In genomic region chrX:52261991-52262390, GRCm38 (mm10) we compare ENCODE assay signal across 15 mouse cellular contexts.
A peak's percentile ranks its signal among the peaks of the same experiment; 100 is the strongest.
DNase-seq lines count a peak whose midpoint lies in the region; ATAC-seq and TF ChIP-seq lines count a peak whose summit lies in the region.
"Had no signal": no experiment of that assay in that cellular context is flagged by ENCODE, and none has a peak within 500 bp of the region (broad histone marks: within the 10 kb centered on the region; RNA-seq: fewer than 3 reads in every experiment).

No protein-coding gene starts in this region.

- no peak overlapping the region for H3K27ac ChIP-seq in forebrain, postnatal 0 days (ENCODE audit: low read depth, low read length)
- H3K27ac ChIP-seq in forebrain, embryonic 13.5 days = no peak overlapping the region
- no peak overlapping the region for H3K27ac ChIP-seq in kidney, embryonic 16.5 days (ENCODE audit: low read length)
- peak overlapping the region; percentile 48 for H3K27ac ChIP-seq in heart, postnatal 0 days (ENCODE audit: low read depth)
- H3K27ac ChIP-seq in midbrain, embryonic 16.5 days (ENCODE audit: low read length) = no peak overlapping the region
- H3K27ac ChIP-seq: liver, embryonic 14.5 days; neural tube, embryonic 15.5 days had no signal

- H3K4me1 ChIP-seq in forebrain, postnatal 0 days (ENCODE audit: insufficient read depth) = no peaks in the 10 kb centered on the region
- no peaks in the 10 kb centered on the region for H3K4me1 ChIP-seq in forebrain, embryonic 13.5 days
- H3K4me1 ChIP-seq in kidney, embryonic 16.5 days (ENCODE audit: insufficient read depth, low read length) = 0 out of 2 replicates have a peak, but pooled peaks cover 6% of the 10 kb centered on the region
- no peaks in the 10 kb centered on the region for H3K4me1 ChIP-seq in heart, postnatal 0 days (ENCODE audit: control insufficient read depth, insufficient read depth)
- H3K4me1 ChIP-seq in midbrain, embryonic 16.5 days (ENCODE audit: control insufficient read depth, insufficient read depth, low read length) = no peaks in the 10 kb centered on the region
- H3K4me1 ChIP-seq: neural tube, embryonic 15.5 days had no signal

- H3K9ac ChIP-seq in forebrain, postnatal 0 days = no peak overlapping the region
- H3K9ac ChIP-seq in forebrain, embryonic 13.5 days = no peak overlapping the region
- H3K9ac ChIP-seq in kidney, embryonic 16.5 days (replicated peaks; ENCODE audit: low read length) = no peak overlapping the region
- no peak overlapping the region for H3K9ac ChIP-seq in heart, postnatal 0 days (replicated peaks; ENCODE audit: low read depth, low read length)
- H3K9ac ChIP-seq in midbrain, embryonic 16.5 days (ENCODE audit: low read depth, low read length) = no peak overlapping the region
- H3K9ac ChIP-seq: liver, embryonic 14.5 days; neural tube, embryonic 15.5 days had no signal

- H3K27me3 ChIP-seq in forebrain, postnatal 0 days (ENCODE audit: insufficient read depth, low read length) = no peaks in the 10 kb centered on the region
- no peaks in the 10 kb centered on the region for H3K27me3 ChIP-seq in forebrain, embryonic 13.5 days
- peaks cover 13% of the 10 kb centered on the region for H3K27me3 ChIP-seq in kidney, embryonic 16.5 days (ENCODE audit: insufficient read depth, low read length)
- H3K27me3 ChIP-seq in heart, postnatal 0 days (ENCODE audit: control insufficient read depth, insufficient read depth, low read length) = no peaks in the 10 kb centered on the region
- H3K27me3 ChIP-seq in midbrain, embryonic 16.5 days (ENCODE audit: control insufficient read depth, insufficient read depth, low read depth, low read length) = no peaks in the 10 kb centered on the region
- H3K27me3 ChIP-seq: neural tube, embryonic 15.5 days had no signal

- no peak overlapping the region for H3K4me2 ChIP-seq in forebrain, postnatal 0 days (ENCODE audit: low read depth)
- H3K4me2 ChIP-seq in forebrain, embryonic 13.5 days = no peak overlapping the region
- H3K4me2 ChIP-seq in kidney, embryonic 16.5 days (replicated peaks; ENCODE audit: low read depth, low read length) = no peak overlapping the region
- no peak overlapping the region for H3K4me2 ChIP-seq in heart, postnatal 0 days (ENCODE audit: low read depth, low read length)
- no peak overlapping the region for H3K4me2 ChIP-seq in midbrain, embryonic 16.5 days (ENCODE audit: low read length)
- H3K4me2 ChIP-seq: neural tube, embryonic 15.5 days had no signal

- WGBS in forebrain, postnatal 0 days = 69% methylated on average over 11 of the region's 11 CpGs
- WGBS in forebrain, embryonic 13.5 days = 91% methylated on average over 11 of the region's 11 CpGs
- 41% methylated on average over 11 of the region's 11 CpGs for WGBS in kidney, embryonic 16.5 days
- 42% methylated on average over 11 of the region's 11 CpGs for WGBS in heart, postnatal 0 days
- 85% methylated on average over 11 of the region's 11 CpGs for WGBS in midbrain, embryonic 16.5 days

- no peak overlapping the region for H3K4me3 ChIP-seq in forebrain, postnatal 0 days (ENCODE audit: low read depth, low read length)
- H3K4me3 ChIP-seq in forebrain, embryonic 13.5 days = no peak overlapping the region
- H3K4me3 ChIP-seq in kidney, embryonic 16.5 days (ENCODE audit: low read length) = no peak overlapping the region
- no peak overlapping the region for H3K4me3 ChIP-seq in heart, postnatal 0 days (ENCODE audit: low read depth, low read length)
- no peak overlapping the region for H3K4me3 ChIP-seq in midbrain, embryonic 16.5 days (ENCODE audit: low read depth, low read length)
- H3K4me3 ChIP-seq: neural tube, embryonic 15.5 days had no signal

- no peak for TF ChIP-seq CTCF in forebrain, postnatal 0 days (IDR thresholded peaks at IDR 0.05; ENCODE audit: low read depth)
- no peak for TF ChIP-seq CTCF in heart, postnatal 0 days (IDR thresholded peaks at IDR 0.05; ENCODE audit: low read depth)

- H3K9me3 ChIP-seq in forebrain, postnatal 0 days (ENCODE audit: low read length) = no peaks in the 10 kb centered on the region
- H3K9me3 ChIP-seq in forebrain, embryonic 13.5 days (replicated peaks) = no peaks in the 10 kb centered on the region
- no peaks in the 10 kb centered on the region for H3K9me3 ChIP-seq in kidney, embryonic 16.5 days (ENCODE audit: low read length)
- H3K9me3 ChIP-seq in heart, postnatal 0 days (replicated peaks; ENCODE audit: control insufficient read depth, low read length) = no peaks in the 10 kb centered on the region
- H3K9me3 ChIP-seq in midbrain, embryonic 16.5 days (replicated peaks; ENCODE audit: control insufficient read depth, low read length, poor library complexity, severe bottlenecking) = no peaks in the 10 kb centered on the region
- H3K9me3 ChIP-seq: G1E; neural tube, embryonic 15.5 days had no signal

- peak; percentile 14 for DNase-seq in forebrain, postnatal 0 days
- peak; percentile 16 for DNase-seq in kidney, postnatal 10 days
- DNase-seq in Muller cell, postnatal 12 days (ENCODE audit: inconsistent ontology term) = peak; percentile 70
- no peak for DNase-seq in heart, postnatal 0 days (ENCODE audit: low spot score)
- DNase-seq: cerebellum, adult 9-11 months; retina, postnatal 1 day; spleen, adult 18-20 months; thymus, postnatal 36 days had no signal

- no peak for TF ChIP-seq EP300 in heart, postnatal 0 days (IDR thresholded peaks at IDR 0.05; ENCODE audit: low read depth)

- no peaks in the 10 kb centered on the region for H3K36me3 ChIP-seq in forebrain, postnatal 0 days (ENCODE audit: insufficient read depth)
- no peaks in the 10 kb centered on the region for H3K36me3 ChIP-seq in forebrain, embryonic 13.5 days (ENCODE audit: poor library complexity, severe bottlenecking)
- H3K36me3 ChIP-seq in kidney, embryonic 16.5 days (ENCODE audit: insufficient read depth, low read length) = no peaks in the 10 kb centered on the region
- no peaks in the 10 kb centered on the region for H3K36me3 ChIP-seq in heart, postnatal 0 days (replicated peaks; ENCODE audit: control insufficient read depth, insufficient read depth, low read length)
- H3K36me3 ChIP-seq in midbrain, embryonic 16.5 days (ENCODE audit: control insufficient read depth, insufficient read depth, low read length) = no peaks in the 10 kb centered on the region
- H3K36me3 ChIP-seq: G1E; neural tube, embryonic 15.5 days had no signal

- ATAC-seq in forebrain, postnatal 0 days = no peak
- no peak for ATAC-seq in forebrain, embryonic 13.5 days
- ATAC-seq in kidney, embryonic 16.5 days (ENCODE audit: low FRiP score, low TSS enrichment) = no peak
- ATAC-seq in heart, postnatal 0 days (ENCODE audit: insufficient read depth, low read depth) = no peak
- no peak for ATAC-seq in midbrain, embryonic 16.5 days
- ATAC-seq: activated CD4-positive, CD25-positive, alpha-beta regulatory T cell, adult 4 months had no signal
